Mouse (Mus musculus): ENCODE results near the gene Mrtfa.

DNA sequence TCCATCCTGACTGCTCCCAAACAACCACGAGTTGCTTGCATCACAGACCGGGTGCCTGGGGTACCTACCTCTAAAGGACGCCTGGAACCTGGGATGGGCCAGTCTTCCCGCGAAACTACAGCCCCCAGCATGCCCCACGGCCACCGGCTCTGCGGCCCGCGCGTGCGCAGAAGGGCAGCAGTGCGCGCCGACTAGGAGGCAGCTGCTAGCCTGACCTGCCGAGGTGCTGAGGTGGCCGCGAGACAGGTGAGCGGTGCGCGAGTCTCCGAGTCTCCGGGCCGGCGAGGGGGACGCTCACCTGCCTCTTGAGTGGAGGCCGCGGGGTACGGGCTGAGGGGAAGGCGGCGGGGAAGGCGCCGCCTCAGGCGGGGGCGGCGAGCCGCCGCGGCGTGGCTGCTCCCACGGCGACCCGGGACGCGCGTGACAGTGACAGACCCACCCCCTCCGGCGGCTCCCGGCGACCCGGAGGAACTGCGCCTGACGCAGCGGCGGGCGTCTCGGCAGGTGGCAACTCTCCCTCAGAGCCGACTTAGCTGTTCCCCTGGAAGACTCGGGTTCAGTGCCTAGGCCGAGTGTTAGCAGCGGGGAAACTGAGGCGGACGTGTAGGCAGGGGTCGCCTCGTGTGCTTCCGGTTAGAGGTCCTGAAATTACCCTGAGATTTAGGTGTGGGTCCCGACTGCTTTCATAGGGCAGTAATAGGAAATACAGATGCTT, 212.8 kb downstream of the Mrtfa start, which contains the start of gene Sgsm3:
- TF ChIP-seq CTCF (IDR thresholded peaks at IDR 0.05; ENCODE audit: low read depth): no peak
- no peak for TF ChIP-seq EP300 (IDR thresholded peaks at IDR 0.05; ENCODE audit: low read depth)
